Mouse (Mus musculus) intestine, embryonic 15.5 days (tissue): ENCODE measurements around the gene Gm5891. TPM values are rescaled to one million over a fixed set of nuclear protein-coding genes. Genes with fewer than 3 reads are reported as not detected.
"Not testable (repeated sequence)": the region's sequence is repeated elsewhere in the genome, so short reads cannot be mapped to it uniquely, and the experiment has no call there.

Source experiments
- ATAC-seq: fragments of 200-750 bp; cut with Nextera tagmentation; 2 replicates; pipeline ENCODE4 v1.8.0; 2017; ENCODE audit warnings: moderate TSS enrichment, moderate library complexity
- H3K27ac ChIP-seq: fragments of 300-500 bp; sonication (generic); 2 replicates; pipeline ENCODE4 v1.5.1; 2015; ENCODE audit warnings: mild to moderate bottlenecking, inconsistent platforms
- H3K27me3 ChIP-seq: fragments of 300-500 bp; sonication (generic); replicated peaks from 2 replicates; pipeline ENCODE4 v1.6.1; 2015; ENCODE audit warnings: inconsistent platforms
- H3K36me3 ChIP-seq: fragments of 300-500 bp; sonication (generic); 2 replicates; pipeline ENCODE4 v1.6.1; 2015; ENCODE audit warnings: inconsistent platforms
- H3K4me1 ChIP-seq: fragments of 300-500 bp; sonication (generic); replicated peaks from 2 replicates; pipeline ENCODE4 v1.6.1; 2015; ENCODE audit warnings: inconsistent platforms
- H3K4me2 ChIP-seq: fragments of 300-500 bp; sonication (generic); replicated peaks from 2 replicates; pipeline ENCODE4 v1.6.1; 2015; ENCODE audit warnings: mild to moderate bottlenecking, inconsistent platforms
- H3K4me3 ChIP-seq: fragments of 300-500 bp; sonication (generic); replicated peaks from 2 replicates; pipeline ENCODE4 v1.5.1; 2015; ENCODE audit warnings: inconsistent platforms
- H3K9ac ChIP-seq: fragments of 300-500 bp; sonication (generic); 2 replicates; pipeline ENCODE4 v1.6.1; 2015; ENCODE audit warnings: inconsistent platforms
- H3K9me3 ChIP-seq: fragments of 300-500 bp; sonication (generic); 2 replicates; pipeline ENCODE4 v1.6.1; 2016; ENCODE audit warnings: inconsistent platforms
- WGBS: fragments of 180-500 bp; shearing (Covaris S2); methylation state at CpG from one replicate; pipeline ENCODE4 v1.1.7; 2015; 5-methylcytosine and 5-hydroxymethylcytosine counted together
- polyA plus RNA-seq: library from polyadenylated mRNA; unstranded; fragments of >200 nt; fragmentation: Nextera tagmentation; extraction: Ambion mirVana; gene quantifications from 2 replicates; pipeline ENCODE4 v1.2.1, GENCODE M21; 2015

The Gm5891 gene
- not detected in 2 replicates for polyA plus RNA-seq

- H3K9ac ChIP-seq, H3K9me3 ChIP-seq, H3K27me3 ChIP-seq, ATAC-seq, H3K27ac ChIP-seq, H3K36me3 ChIP-seq, H3K4me1 ChIP-seq, H3K4me2 ChIP-seq, H3K4me3 ChIP-seq: not testable (repeated sequence)
- no CpG with 5 or more reads among the region's 1 CpGs for WGBS
Observed at GRCm38 (mm10) chr7:21921191-21921590, at the start of gene Gm5891. TSS of gene Gm5891 (minus strand) at chr7:21921291.

Other genes starting within 250 kb of the Gm5891 start
- gene Gm4175, start 159.8 kb downstream of the Gm5891 start, polyA plus RNA-seq: not detected in 2 replicates
- gene Gm4177, start 124.6 kb downstream of the Gm5891 start, polyA plus RNA-seq: not detected in 2 replicates
- gene Vmn1r135, start 88.9 kb downstream of the Gm5891 start, polyA plus RNA-seq: not detected in 2 replicates
- not detected in 2 replicates for gene Gm5725, start 77.0 kb downstream of the Gm5891 start, polyA plus RNA-seq
- not detected in 2 replicates for gene Vmn1r137, start 73.3 kb upstream of the Gm5891 start, polyA plus RNA-seq
- not detected in 2 replicates for gene Vmn1r138, start 107.6 kb upstream of the Gm5891 start, polyA plus RNA-seq
- gene Gm6176, start 135.0 kb upstream of the Gm5891 start, polyA plus RNA-seq: not detected in 2 replicates
- not detected in 2 replicates for gene Vmn1r139, start 147.8 kb upstream of the Gm5891 start, polyA plus RNA-seq
- gene Gm16451, start 197.0 kb upstream of the Gm5891 start, polyA plus RNA-seq: not detected in 2 replicates
- not detected in 2 replicates for gene Gm10666, start 213.4 kb upstream of the Gm5891 start, polyA plus RNA-seq
- gene Vmn1r142, start 242.7 kb upstream of the Gm5891 start, polyA plus RNA-seq: not detected in 2 replicates